Mouse (Mus musculus) lung, embryonic 16.5 days (tissue): ENCODE results near the gene Urah. TPM values are rescaled to one million over a fixed set of nuclear protein-coding genes. Genes with fewer than 3 reads are reported as not detected.
A peak's percentile ranks its signal among the peaks of the same experiment; 100 is the strongest.

Experiments
- ATAC-seq: fragments of 200-750 bp; cut with Nextera tagmentation; 2 replicates; pipeline ENCODE4 v1.8.0; 2017; ENCODE audit warnings: low read depth, mild to moderate bottlenecking, moderate library complexity
- H3K27ac ChIP-seq: fragments of 300-500 bp; sonication (generic); 2 replicates; pipeline ENCODE4 v1.5.1; 2014; ENCODE audit warnings: mild to moderate bottlenecking, control low read depth, low read length
- H3K27me3 ChIP-seq: fragments of 300-500 bp; sonication (generic); 2 replicates; pipeline ENCODE4 v1.6.1; 2014; ENCODE audit warnings: low read depth, low read length, mixed read lengths; ENCODE audit not compliant: control insufficient read depth, insufficient read depth
- H3K36me3 ChIP-seq: fragments of 300-500 bp; sonication (generic); 2 replicates; pipeline ENCODE4 v1.6.1; 2014; ENCODE audit warnings: low read length; ENCODE audit not compliant: control insufficient read depth, insufficient read depth
- H3K4me1 ChIP-seq: fragments of 300-500 bp; sonication (generic); replicated peaks from 2 replicates; pipeline ENCODE4 v1.6.1; 2014; ENCODE audit warnings: low read length, mixed read lengths; ENCODE audit not compliant: control insufficient read depth, insufficient read depth
- H3K4me2 ChIP-seq: fragments of 300-500 bp; sonication (generic); 2 replicates; pipeline ENCODE4 v1.6.1; 2014; ENCODE audit warnings: low read depth, low read length, control low read depth
- H3K4me3 ChIP-seq: fragments of 300-500 bp; sonication (generic); 2 replicates; pipeline ENCODE4 v1.5.1; 2014; ENCODE audit warnings: mild to moderate bottlenecking, low read length, control low read depth
- H3K9ac ChIP-seq: fragments of 300-500 bp; sonication (generic); 2 replicates; pipeline ENCODE4 v1.6.1; 2014; ENCODE audit warnings: low read length, control low read depth
- H3K9me3 ChIP-seq: fragments of 300-500 bp; sonication (generic); 2 replicates; pipeline ENCODE4 v1.6.1; 2016; ENCODE audit warnings: low read length; ENCODE audit not compliant: control insufficient read depth
- WGBS: fragments of 180-500 bp; shearing (Covaris S2); extraction: QIAGEN DNeasy Blood & Tissue Kit; methylation state at CpG from one replicate; pipeline ENCODE4 v1.1.7; 2014; 5-methylcytosine and 5-hydroxymethylcytosine counted together
- polyA plus RNA-seq: library from polyadenylated mRNA; unstranded; fragments of >200 nt; fragmentation: Nextera tagmentation; extraction: Ambion mirVana; gene quantifications from 2 replicates; pipeline ENCODE4 v1.2.1, GENCODE M21; 2015

Urah gene
- polyA plus RNA-seq, 1 experiment from 2014 or later, result 5.5 TPM

- 28% methylated on average over 40 of the region's 40 CpGs for WGBS
- peak within 1 kb of the TSS; percentile 68 for H3K4me3 ChIP-seq
These were observed 23.0 kb downstream of the Urah start, which contains the start of gene Bet1l for GRCm38 (mm10) chr7:140857550-140858505. TSS of gene Bet1l (minus strand) at chr7:140857577.

GRCm38 (mm10) chr7:140858746-140859145, 23.9 kb downstream of the Urah start:
- Histone ChIP-seq H3K27ac (no peak overlapping the region), H3K4me1 (peaks cover 17% of the 10 kb centered on the region), H3K9me3 (no peaks in the 10 kb centered on the region), H3K9ac (no peak overlapping the region), H3K4me3 (no peak overlapping the region), H3K27me3 (no peaks in the 10 kb centered on the region), H3K4me2 (peak overlapping the region; percentile 98), H3K36me3 (peaks cover 22% of the 10 kb centered on the region)
- no peak for ATAC-seq
- WGBS, result 92% methylated on average over 8 of the region's 8 CpGs

More at GRCm38 (mm10) chr7:140857550-140858505, 23.0 kb downstream of the Urah start, which contains the start of gene Bet1l:
- Histone ChIP-seq H3K36me3 (peaks cover 23% of the 10 kb centered on the region), H3K4me2 (peak within 1 kb of the TSS; percentile 98), H3K4me1 (peaks cover 17% of the 10 kb centered on the region), H3K27me3 (no peaks in the 10 kb centered on the region), H3K27ac (peak within 1 kb of the TSS; percentile 95), H3K9me3 (no peaks in the 10 kb centered on the region), H3K9ac (peak within 1 kb of the TSS; percentile 83)
- ATAC-seq, result peak; percentile 27

GRCm38 (mm10) chr7:140859997-140860396, 25.2 kb downstream of the Urah start:
- H3K36me3 ChIP-seq, result peaks cover 19% of the 10 kb centered on the region
- peaks cover 15% of the 10 kb centered on the region for H3K4me1 ChIP-seq
- H3K4me2 ChIP-seq, result no peak overlapping the region
- H3K4me3 ChIP-seq, result no peak overlapping the region
- H3K9ac ChIP-seq, result no peak overlapping the region
- no peaks in the 10 kb centered on the region for H3K9me3 ChIP-seq
- no peak for ATAC-seq
- no peaks in the 10 kb centered on the region for H3K27me3 ChIP-seq
- no peak overlapping the region for H3K27ac ChIP-seq
- WGBS, result 71% methylated on average over 6 of the region's 6 CpGs

GRCm38 (mm10) chr7:140860728-140861127, 25.9 kb downstream of the Urah start:
- Histone ChIP-seq H3K27ac (no peak overlapping the region), H3K9ac (no peak overlapping the region), H3K4me3 (no peak overlapping the region), H3K9me3 (no peaks in the 10 kb centered on the region), H3K36me3 (peaks cover 19% of the 10 kb centered on the region), H3K4me1 (peaks cover 10% of the 10 kb centered on the region), H3K4me2 (no peak overlapping the region), H3K27me3 (no peaks in the 10 kb centered on the region)
- 87% methylated on average over 5 of the region's 5 CpGs for WGBS
- no peak for ATAC-seq

- WGBS, result 82% methylated on average over 12 of the region's 12 CpGs
- no peak overlapping the region for H3K9ac ChIP-seq
- no peak overlapping the region for H3K4me2 ChIP-seq
- H3K4me1 ChIP-seq, result no peaks in the 10 kb centered on the region
- no peaks in the 10 kb centered on the region for H3K27me3 ChIP-seq
- no peak overlapping the region for H3K27ac ChIP-seq
- H3K9me3 ChIP-seq, result no peaks in the 10 kb centered on the region
- H3K4me3 ChIP-seq, result no peak overlapping the region
- H3K36me3 ChIP-seq, result peaks cover 18% of the 10 kb centered on the region
- no peak for ATAC-seq
These were observed 29.9 kb downstream of the Urah start for GRCm38 (mm10) chr7:140864761-140865160.

- no peak overlapping the region for H3K27ac ChIP-seq
- no peaks in the 10 kb centered on the region for H3K9me3 ChIP-seq
- H3K9ac ChIP-seq, result no peak overlapping the region
- H3K4me2 ChIP-seq, result no peak overlapping the region
- H3K4me1 ChIP-seq, result no peaks in the 10 kb centered on the region
- H3K27me3 ChIP-seq, result no peaks in the 10 kb centered on the region
- no peaks in the 10 kb centered on the region for H3K36me3 ChIP-seq
- no peak overlapping the region for H3K4me3 ChIP-seq
- WGBS, result 83% methylated on average over 4 of the region's 4 CpGs
- ATAC-seq, result no peak
These were observed 39.4 kb downstream of the Urah start for GRCm38 (mm10) chr7:140874224-140874623.

- Histone ChIP-seq H3K36me3 (no peaks in the 10 kb centered on the region), H3K4me2 (no peak overlapping the region), H3K4me3 (no peak overlapping the region), H3K4me1 (peaks cover 3% of the 10 kb centered on the region), H3K27ac (no peak overlapping the region), H3K9me3 (no peaks in the 10 kb centered on the region), H3K9ac (no peak overlapping the region), H3K27me3 (no peaks in the 10 kb centered on the region)
- ATAC-seq, result no peak
- WGBS, result 76% methylated on average over 6 of the region's 6 CpGs
These were observed 42.5 kb downstream of the Urah start for GRCm38 (mm10) chr7:140877364-140877763.

GRCm38 (mm10) chr7:140879355-140879754, 44.5 kb downstream of the Urah start:
- Histone ChIP-seq H3K4me2 (no peak overlapping the region), H3K4me3 (no peak overlapping the region), H3K27me3 (no peaks in the 10 kb centered on the region), H3K9me3 (no peaks in the 10 kb centered on the region), H3K9ac (no peak overlapping the region), H3K36me3 (no peaks in the 10 kb centered on the region), H3K27ac (no peak overlapping the region), H3K4me1 (peaks cover 8% of the 10 kb centered on the region)
- ATAC-seq, result no peak
- WGBS, result 82% methylated on average over 7 of the region's 7 CpGs

- peaks cover 8% of the 10 kb centered on the region for H3K4me1 ChIP-seq
- H3K36me3 ChIP-seq, result no peaks in the 10 kb centered on the region
- H3K27me3 ChIP-seq, result no peaks in the 10 kb centered on the region
- no peak for ATAC-seq
- WGBS, result 82% methylated on average over 3 of the region's 3 CpGs
- H3K27ac ChIP-seq, result no peak overlapping the region
- no peaks in the 10 kb centered on the region for H3K9me3 ChIP-seq
- H3K9ac ChIP-seq, result no peak overlapping the region
- H3K4me2 ChIP-seq, result peak overlapping the region; percentile 85; the same call in 1 of the 2 replicates
- no peak overlapping the region for H3K4me3 ChIP-seq
These were observed 45.6 kb downstream of the Urah start for GRCm38 (mm10) chr7:140880419-140880818.
